Mouse (Mus musculus) limb, embryonic 13.5 days (tissue): ENCODE measurements at regions not wholly inside any gene's neighbourhood (a gene's known extent, or its start where the extent isn't known, plus 50 kb on each side); places are given as distances from the start of the nearest gene placed in this dataset.

ENCODE experiments used
- ATAC-seq: fragments of 200-750 bp; cut with Nextera tagmentation; 2 replicates; pipeline ENCODE4 v1.8.0; 2017; ENCODE audit warnings: low read depth, moderate number of reproducible peaks, moderate TSS enrichment; ENCODE audit not compliant: low FRiP score
- H3K27ac ChIP-seq: fragments of 300-500 bp; sonication (generic); 2 replicates; pipeline ENCODE4 v1.5.1; 2015; ENCODE audit warnings: inconsistent platforms, mild to moderate bottlenecking, moderate library complexity
- H3K27me3 ChIP-seq: fragments of 300-500 bp; sonication (generic); 2 replicates; pipeline ENCODE4 v1.6.1; 2015; ENCODE audit warnings: mild to moderate bottlenecking, inconsistent platforms
- H3K36me3 ChIP-seq: fragments of 300-500 bp; sonication (generic); 2 replicates; pipeline ENCODE4 v1.6.1; 2015; ENCODE audit warnings: inconsistent platforms, mild to moderate bottlenecking, moderate library complexity
- H3K4me1 ChIP-seq: fragments of 300-500 bp; sonication (generic); 2 replicates; pipeline ENCODE4 v1.6.1; 2015; ENCODE audit warnings: inconsistent platforms
- H3K4me2 ChIP-seq: fragments of 300-500 bp; sonication (generic); replicated peaks from 2 replicates; pipeline ENCODE4 v1.6.1; 2015; ENCODE audit warnings: inconsistent platforms, mild to moderate bottlenecking, moderate library complexity
- H3K4me3 ChIP-seq: fragments of 300-500 bp; sonication (generic); 2 replicates; pipeline ENCODE4 v1.5.1; 2015; ENCODE audit warnings: moderate library complexity, mild to moderate bottlenecking, inconsistent platforms
- H3K9ac ChIP-seq: fragments of 300-500 bp; sonication (generic); 2 replicates; pipeline ENCODE4 v1.6.1; 2015; ENCODE audit warnings: mild to moderate bottlenecking, inconsistent platforms
- H3K9me3 ChIP-seq: fragments of 300-500 bp; sonication (generic); 2 replicates; pipeline ENCODE4 v1.6.1; 2016; ENCODE audit warnings: inconsistent platforms
- WGBS: fragments of 180-500 bp; shearing (Covaris S2); methylation state at CpG from one replicate; pipeline ENCODE4 v1.1.7; 2015; 5-methylcytosine and 5-hydroxymethylcytosine counted together

- 20% methylated on average over 6 of the region's 6 CpGs for WGBS
- H3K27me3 ChIP-seq: no peaks in the 10 kb centered on the region
- no peaks in the 10 kb centered on the region for H3K36me3 ChIP-seq
- peaks cover 8% of the 10 kb centered on the region for H3K9me3 ChIP-seq
- no peak overlapping the region for H3K4me3 ChIP-seq
- peaks cover 20% of the 10 kb centered on the region for H3K4me1 ChIP-seq
- ATAC-seq: no peak
- no peak overlapping the region for H3K27ac ChIP-seq
- H3K9ac ChIP-seq: no peak overlapping the region
- H3K4me2 ChIP-seq: no peak overlapping the region
These were observed 93.5 kb upstream of the Fbxo11 start for GRCm38 (mm10) chr17:88158550-88158949.

- H3K27ac ChIP-seq: no peak overlapping the region
These were observed 94.1 kb upstream of the Fbxo11 start for GRCm38 (mm10) chr17:88159212-88159668.

GRCm38 (mm10) chr17:88159851-88160676 lies 95.0 kb upstream of the Fbxo11 start:
- no peak overlapping the region for H3K4me3 ChIP-seq
- peaks cover 8% of the 10 kb centered on the region for H3K9me3 ChIP-seq
- H3K27me3 ChIP-seq: no peaks in the 10 kb centered on the region
- no peak overlapping the region for H3K27ac ChIP-seq
- H3K4me1 ChIP-seq: peaks cover 23% of the 10 kb centered on the region
- no peak for ATAC-seq
- no peaks in the 10 kb centered on the region for H3K36me3 ChIP-seq
- peak overlapping the region; percentile 42 for H3K4me2 ChIP-seq
- H3K9ac ChIP-seq: no peak overlapping the region
- 50% methylated on average over 19 of the region's 19 CpGs for WGBS

More at GRCm38 (mm10) chr17:88159212-88159668, 94.1 kb upstream of the Fbxo11 start:
- Histone ChIP-seq H3K36me3 (no peaks in the 10 kb centered on the region), H3K9me3 (peaks cover 8% of the 10 kb centered on the region), H3K27me3 (no peaks in the 10 kb centered on the region), H3K9ac (peak overlapping the region; percentile 39; the same call in 1 of the 2 replicates), H3K4me3 (no peak overlapping the region), H3K4me2 (peak overlapping the region; percentile 42), H3K4me1 (peaks cover 23% of the 10 kb centered on the region)
- peak; percentile 67 for ATAC-seq
- WGBS: 10% methylated on average over 11 of the region's 11 CpGs

GRCm38 (mm10) chr17:88160677-88161001 lies 95.5 kb upstream of the Fbxo11 start:
- H3K27ac ChIP-seq: no peak overlapping the region
- no peak overlapping the region for H3K4me2 ChIP-seq
- H3K9me3 ChIP-seq: peaks cover 8% of the 10 kb centered on the region
- no peaks in the 10 kb centered on the region for H3K36me3 ChIP-seq
- WGBS: 88% methylated on average over 14 of the region's 14 CpGs
- no peak for ATAC-seq
- no peaks in the 10 kb centered on the region for H3K27me3 ChIP-seq
- H3K4me3 ChIP-seq: no peak overlapping the region
- no peak overlapping the region for H3K9ac ChIP-seq
- peaks cover 28% of the 10 kb centered on the region for H3K4me1 ChIP-seq

DNA sequence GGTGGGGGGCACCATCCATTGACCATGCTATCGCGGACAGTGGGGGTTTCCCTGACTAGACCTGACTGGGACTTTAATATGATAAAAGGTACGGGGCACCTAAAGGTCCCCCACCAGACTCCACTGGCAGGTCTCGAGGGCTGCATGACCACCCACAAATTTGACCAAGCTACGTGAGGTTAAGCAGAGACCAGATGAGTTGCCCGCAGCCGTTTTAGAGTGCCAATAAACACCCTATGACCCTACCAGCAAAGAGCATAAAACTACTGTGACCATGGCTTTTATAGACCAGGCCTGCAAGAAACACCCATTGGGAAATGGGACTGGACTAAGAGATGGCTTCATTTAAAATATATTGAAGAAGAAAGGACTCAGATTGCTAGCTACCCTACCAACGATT lies 96.7 kb upstream of the Fbxo11 start:
- WGBS: 58% methylated on average over 8 of the region's 8 CpGs
- peaks cover 2% of the 10 kb centered on the region; the same call in 1 of the 2 replicates for H3K9me3 ChIP-seq

DNA sequence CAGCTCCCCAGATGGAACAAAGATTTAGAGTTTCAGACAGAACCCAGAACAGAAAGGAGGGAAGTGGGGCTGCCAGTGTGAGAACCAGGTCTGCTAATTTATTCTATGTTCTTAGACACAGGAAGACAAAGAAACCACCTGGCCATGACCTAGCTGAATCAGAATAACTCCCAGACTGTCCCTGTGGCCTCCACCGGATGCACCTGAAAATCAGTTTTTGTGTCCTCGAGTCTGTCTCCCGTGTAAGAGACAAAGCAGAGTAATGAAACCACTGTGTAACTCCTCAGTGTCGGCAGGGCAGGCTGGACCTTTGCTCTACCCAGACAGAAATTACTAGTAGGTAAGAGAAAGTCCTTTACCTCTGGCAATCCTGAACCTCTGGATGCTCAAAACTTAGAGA lies 99.7 kb upstream of the Fbxo11 start:
- Histone ChIP-seq H3K4me3 (no peak overlapping the region), H3K27me3 (no peaks in the 10 kb centered on the region), H3K27ac (no peak overlapping the region; the same call in 1 of the 2 replicates), H3K9ac (no peak overlapping the region), H3K4me2 (no peak overlapping the region), H3K9me3 (no peaks in the 10 kb centered on the region), H3K36me3 (no peaks in the 10 kb centered on the region), H3K4me1 (peaks cover 16% of the 10 kb centered on the region; the same call in 1 of the 2 replicates)
- WGBS: 77% methylated on average over 4 of the region's 4 CpGs
- no peak for ATAC-seq

More for the DNA sequence above, 96.7 kb upstream of the Fbxo11 start:
- Histone ChIP-seq H3K9ac (no peak overlapping the region), H3K4me3 (no peak overlapping the region), H3K27me3 (no peaks in the 10 kb centered on the region), H3K36me3 (no peaks in the 10 kb centered on the region), H3K4me1 (peaks cover 28% of the 10 kb centered on the region), H3K4me2 (no peak overlapping the region), H3K27ac (no peak overlapping the region)
- ATAC-seq: no peak

DNA sequence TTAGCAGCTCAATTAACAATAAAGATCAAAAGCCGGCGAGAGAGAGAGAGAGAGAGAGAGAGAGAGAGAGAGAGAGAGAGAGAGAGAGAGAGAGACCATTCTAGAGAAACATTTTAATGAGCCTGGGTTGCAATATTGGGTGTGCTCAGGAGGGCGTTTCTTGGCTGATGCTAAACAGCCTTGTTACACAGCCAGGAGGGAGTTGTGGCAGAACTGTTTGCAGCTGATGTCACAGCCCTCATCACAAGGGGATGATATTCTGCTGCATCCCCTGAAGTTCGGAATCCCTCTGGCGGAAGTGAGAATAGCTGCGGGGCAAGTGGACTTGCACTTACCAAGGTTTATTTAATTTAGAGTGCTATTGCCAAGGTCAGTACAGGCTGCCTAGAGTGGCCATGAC lies 100.7 kb upstream of the Fbxo11 start:
- 71% methylated on average over 6 of the region's 6 CpGs for WGBS
- H3K4me1 ChIP-seq: 0 out of 2 replicates have a peak, but pooled peaks cover 7% of the 10 kb centered on the region
- H3K9ac ChIP-seq: no peak overlapping the region
- H3K9me3 ChIP-seq: no peaks in the 10 kb centered on the region
- no peaks in the 10 kb centered on the region for H3K27me3 ChIP-seq
- no peak overlapping the region for H3K4me2 ChIP-seq
- H3K4me3 ChIP-seq: no peak overlapping the region
- H3K36me3 ChIP-seq: no peaks in the 10 kb centered on the region
- no peak overlapping the region for H3K27ac ChIP-seq
- no peak for ATAC-seq

- H3K36me3 ChIP-seq: no peaks in the 10 kb centered on the region
- H3K4me1 ChIP-seq: 0 out of 2 replicates have a peak, but pooled peaks cover 7% of the 10 kb centered on the region
- no peaks in the 10 kb centered on the region for H3K9me3 ChIP-seq
- no peak overlapping the region for H3K4me3 ChIP-seq
- no peak for ATAC-seq
- no peak overlapping the region for H3K9ac ChIP-seq
- no peak overlapping the region for H3K27ac ChIP-seq
- 79% methylated on average over 8 of the region's 8 CpGs for WGBS
- no peaks in the 10 kb centered on the region for H3K27me3 ChIP-seq
- no peak overlapping the region for H3K4me2 ChIP-seq
These were observed 103.4 kb upstream of the Fbxo11 start for GRCm38 (mm10) chr17:88168262-88169096.

DNA sequence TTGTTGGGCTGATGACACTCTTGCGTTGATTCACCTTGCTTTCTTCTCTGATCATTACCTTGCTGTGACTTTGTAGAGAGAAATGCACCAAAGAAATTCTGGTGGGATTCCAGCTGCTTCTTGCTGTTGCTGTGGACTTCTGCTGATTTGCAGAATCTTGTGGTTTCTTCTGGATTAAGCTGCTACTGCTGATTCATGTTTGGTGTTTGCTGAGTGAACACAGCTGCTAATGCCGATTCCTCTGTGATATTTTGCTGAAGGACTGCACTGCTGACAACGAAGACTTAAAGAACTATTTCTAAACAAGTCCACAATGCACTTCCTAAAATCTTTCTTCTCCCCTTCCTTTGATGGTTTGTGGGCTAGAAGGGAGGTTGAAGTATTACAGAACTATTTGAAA lies 106.5 kb upstream of the Fbxo11 start:
- Histone ChIP-seq H3K27me3 (no peaks in the 10 kb centered on the region), H3K9me3 (no peaks in the 10 kb centered on the region; the same call in 1 of the 2 replicates), H3K27ac (no peak overlapping the region), H3K36me3 (no peaks in the 10 kb centered on the region), H3K9ac (no peak overlapping the region), H3K4me1 (no peaks in the 10 kb centered on the region), H3K4me3 (no peak overlapping the region), H3K4me2 (no peak overlapping the region)
- WGBS: 90% methylated on average over 3 of the region's 3 CpGs
- ATAC-seq: no peak

DNA sequence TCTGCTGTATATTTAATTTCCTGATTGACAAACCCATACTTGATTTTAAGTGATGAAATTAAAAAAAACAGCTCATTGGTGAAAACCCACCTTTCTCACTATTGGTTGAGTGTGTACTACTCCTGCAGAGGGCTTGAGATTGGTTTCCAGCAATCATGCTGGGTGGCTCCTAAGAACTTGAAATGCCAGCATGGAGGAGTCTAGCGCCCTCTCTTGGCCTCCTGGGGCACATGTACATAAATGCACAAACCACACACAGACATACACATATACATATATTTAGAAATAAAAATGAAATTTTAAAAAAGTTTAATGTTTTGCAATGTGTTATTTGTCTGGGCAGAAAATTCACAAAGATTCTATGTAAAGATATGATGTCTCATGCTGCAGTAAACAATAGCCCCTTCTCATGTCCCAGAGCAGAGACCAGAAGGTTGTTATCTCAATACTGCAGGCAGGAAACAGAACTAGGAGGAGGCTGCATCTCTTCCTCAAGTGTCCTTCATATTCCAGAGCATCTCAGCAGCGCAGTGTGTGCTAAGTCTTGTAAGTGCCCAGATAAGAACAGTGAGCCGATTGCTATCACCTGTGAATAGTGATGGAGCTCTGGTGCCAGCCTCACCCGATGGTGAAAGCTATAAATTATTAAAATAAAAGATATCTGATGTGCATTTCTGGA lies 108.4 kb upstream of the Fbxo11 start:
- Histone ChIP-seq H3K4me2 (no peak overlapping the region), H3K27me3 (no peaks in the 10 kb centered on the region), H3K4me1 (no peaks in the 10 kb centered on the region), H3K9ac (no peak overlapping the region), H3K36me3 (no peaks in the 10 kb centered on the region), H3K9me3 (no peaks in the 10 kb centered on the region; the same call in 1 of the 2 replicates), H3K4me3 (no peak overlapping the region), H3K27ac (no peak overlapping the region)
- 81% methylated on average over 4 of the region's 4 CpGs for WGBS
- no peak for ATAC-seq

- Histone ChIP-seq H3K36me3 (no peaks in the 10 kb centered on the region), H3K27ac (peak overlapping the region; percentile 58), H3K9me3 (no peaks in the 10 kb centered on the region; the same call in 1 of the 2 replicates), H3K27me3 (no peaks in the 10 kb centered on the region), H3K4me3 (no peak overlapping the region), H3K9ac (no peak overlapping the region), H3K4me1 (no peaks in the 10 kb centered on the region), H3K4me2 (peak overlapping the region; percentile 19; the same call in 1 of the 2 replicates)
- WGBS: 68% methylated on average over 10 of the region's 10 CpGs
- peak; percentile 79 for ATAC-seq
These were observed 109.2 kb upstream of the Fbxo11 start for GRCm38 (mm10) chr17:88174242-88174679.
